8 mouse cellular contexts compared by ENCODE assay signal in genomic region chr10:36507991-36508546, GRCm38 (mm10). TPM values are rescaled to one million over a fixed set of nuclear protein-coding genes. Genes with fewer than 3 reads are reported as not detected.
DNase-seq lines count a peak whose midpoint lies in the region; ATAC-seq and TF ChIP-seq lines count a peak whose summit lies in the region.

No protein-coding gene starts in this region.

- H3K36me3 ChIP-seq in kidney, embryonic 16.5 days (ENCODE audit: insufficient read depth, low read length): no peaks in the 10 kb centered on the region
- H3K36me3 ChIP-seq in hindbrain, embryonic 11.5 days (ENCODE audit: control insufficient read depth, insufficient read depth, low read length): no peaks in the 10 kb centered on the region
- no peaks in the 10 kb centered on the region for H3K36me3 ChIP-seq in myocyte (ENCODE audit: control insufficient read depth, insufficient read depth)

- peak overlapping the region; percentile 61 for H3K4me3 ChIP-seq in kidney, embryonic 16.5 days (ENCODE audit: low read length)
- H3K4me3 ChIP-seq in hindbrain, embryonic 11.5 days (ENCODE audit: low read depth, low read length): peak overlapping the region; percentile 69
- H3K4me3 ChIP-seq in myocyte: peak overlapping the region; percentile 12

- H3ac ChIP-seq in myocyte (ENCODE audit: control insufficient read depth, insufficient read length): no peak overlapping the region

- no peaks in the 10 kb centered on the region for H3K79me2 ChIP-seq in myocyte (ENCODE audit: control insufficient read depth, insufficient read depth)

- WGBS in kidney, embryonic 16.5 days: under 1% methylated on average over 18 of the region's 18 CpGs
- under 1% methylated on average over 18 of the region's 18 CpGs for WGBS in hindbrain, embryonic 11.5 days

- no peak overlapping the region for H3K27ac ChIP-seq in kidney, embryonic 16.5 days (ENCODE audit: low read length)
- no peak overlapping the region for H3K27ac ChIP-seq in hindbrain, embryonic 11.5 days (ENCODE audit: low read depth, low read length)

- no peak for ATAC-seq in kidney, embryonic 16.5 days (ENCODE audit: low FRiP score, low TSS enrichment)
- ATAC-seq in hindbrain, embryonic 11.5 days (ENCODE audit: low FRiP score): no peak

- H3K4me1 ChIP-seq in kidney, embryonic 16.5 days (ENCODE audit: insufficient read depth, low read length): peaks cover 11% of the 10 kb centered on the region
- no peaks in the 10 kb centered on the region for H3K4me1 ChIP-seq in hindbrain, embryonic 11.5 days (replicated peaks; ENCODE audit: control insufficient read depth, insufficient read depth, low read length)

- peak overlapping the region; percentile 97 for H3K4me2 ChIP-seq in kidney, embryonic 16.5 days (replicated peaks; ENCODE audit: low read depth, low read length)
- peak overlapping the region; percentile 98 for H3K4me2 ChIP-seq in hindbrain, embryonic 11.5 days (replicated peaks; ENCODE audit: low read depth, low read length)
- H3K4me2 ChIP-seq in myocyte (ENCODE audit: low read depth): peak overlapping the region; percentile 60

- H3K27me3 ChIP-seq in kidney, embryonic 16.5 days (ENCODE audit: insufficient read depth, low read length): peaks cover 43% of the 10 kb centered on the region
- H3K27me3 ChIP-seq in hindbrain, embryonic 11.5 days (ENCODE audit: control insufficient read depth, insufficient read depth, low read length): peaks cover 3% of the 10 kb centered on the region; the same call in 1 of the 2 replicates
- H3K27me3 ChIP-seq in myocyte (ENCODE audit: control insufficient read depth, insufficient read depth, insufficient read length): no peaks in the 10 kb centered on the region

- TF ChIP-seq POLR2A in myocyte (IDR thresholded peaks at IDR 0.05; ENCODE audit: insufficient read length, low read depth): no peak

- no peaks in the 10 kb centered on the region for H3K9me3 ChIP-seq in kidney, embryonic 16.5 days (ENCODE audit: low read length)
- H3K9me3 ChIP-seq in hindbrain, embryonic 11.5 days (ENCODE audit: control insufficient read depth, low read length): no peaks in the 10 kb centered on the region

- DNase-seq in kidney, adult 9 months: no peak
- peak; percentile 26 for DNase-seq in embryo, embryonic 11 days
- DNase-seq in hindbrain, embryonic 11.5 days (ENCODE audit: low spot score): peak; percentile 40
- no peak for DNase-seq in ovary, postnatal 14 days (ENCODE audit: low spot score)
- DNase-seq in urinary bladder, postnatal 36 days (ENCODE audit: low spot score in 2 of 2): no peak
- DNase-seq in layer of hippocampus, adult 11-12 months (ENCODE audit: low spot score): no peak

- H3K9ac ChIP-seq in kidney, embryonic 16.5 days (replicated peaks; ENCODE audit: low read length): no peak overlapping the region
- peak overlapping the region; percentile 28 for H3K9ac ChIP-seq in hindbrain, embryonic 11.5 days (ENCODE audit: low read depth, low read length)

TF ChIP-seq in myocyte, 11 proteins besides CTCF, POLR2A, EP300 and RAD21:
- TF ChIP-seq CEBPB (IDR thresholded peaks at IDR 0.05; ENCODE audit: insufficient read depth, poor library complexity, severe bottlenecking): no peak
- TF ChIP-seq E2F4 (IDR thresholded peaks at IDR 0.05; ENCODE audit: insufficient read depth): no peak
- no peak for TF ChIP-seq MYOG (IDR thresholded peaks at IDR 0.05; ENCODE audit: control insufficient read depth in 1 of 3, insufficient read depth in 1 of 3, insufficient read length in 2 of 3, low read depth in 2 of 3)
- TF ChIP-seq USF1 (IDR thresholded peaks at IDR 0.05; ENCODE audit: low read depth): no peak
- no peak for TF ChIP-seq MYOD1 (IDR thresholded peaks at IDR 0.05; ENCODE audit: control insufficient read depth in 1 of 3, insufficient read length in 2 of 3, low read depth in 2 of 3)
- no peak for TF ChIP-seq SRF (IDR thresholded peaks at IDR 0.05; ENCODE audit: control insufficient read depth, insufficient read length, low read depth)
- no peak for TF ChIP-seq REST (IDR thresholded peaks at IDR 0.05; ENCODE audit: insufficient read depth, insufficient read length)
- no peak for TF ChIP-seq MAX (IDR thresholded peaks at IDR 0.05; ENCODE audit: low read depth)
- no peak for TF ChIP-seq TCF12 (IDR thresholded peaks at IDR 0.05; ENCODE audit: insufficient read depth, poor library complexity, severe bottlenecking)
- TF ChIP-seq POLR2AphosphoS2 (IDR thresholded peaks at IDR 0.05; ENCODE audit: insufficient read length, low read depth): no peak
- no peak for TF ChIP-seq TCF3 (IDR thresholded peaks at IDR 0.05; ENCODE audit: insufficient read length, low read depth)

RNA-seq across cellular contexts. Expression of gene Hs3st5, which starts 1.5 kb away (rescaled TPM):
- 0.27 and 0.55 TPM in 2 replicates for polyA plus RNA-seq in kidney, embryonic 16.5 days (2015; fragmentation: Nextera tagmentation; extraction: Ambion mirVana)
- 5.8 and 6.1 TPM in 2 replicates for polyA plus RNA-seq in hindbrain, embryonic 11.5 days (2014; fragmentation: Nextera tagmentation; extraction: Ambion mirVana)
- 0.31 TPM for polyA plus RNA-seq in myocyte (2012; fragmentation: generic; extraction: Trizol)

Comparison
In these comparisons a context has a peak if more than half of its experiments do, and no peak if none do; other contexts are left out.
1. H3K4me3 ChIP-seq: peak in every context shown above with its lines; median percentile 69 in hindbrain, embryonic 11.5 days; 61 in kidney, embryonic 16.5 days; 12 in myocyte.
2. DNase-seq: peak in embryo, embryonic 11 days (single experiment) and hindbrain, embryonic 11.5 days (single experiment); none in kidney, adult 9 months (single experiment), ovary, postnatal 14 days (single experiment), urinary bladder, postnatal 36 days (0 of 2) and layer of hippocampus, adult 11-12 months (single experiment).
3. Peak in every context shown above with its lines, with median percentiles within 50 percentile points of each other: H3K4me2 ChIP-seq.